Mouse (Mus musculus) embryonic facial prominence, embryonic 13.5 days (tissue): ENCODE results near the gene Vav1. TPM values are rescaled to one million over a fixed set of nuclear protein-coding genes. Genes with fewer than 3 reads are reported as not detected.

ENCODE experiments used
- ATAC-seq: fragments of 200-750 bp; cut with Nextera tagmentation; 2 replicates; pipeline ENCODE4 v1.8.0; 2017; ENCODE audit warnings: low read depth; ENCODE audit not compliant: insufficient number of reproducible peaks, insufficient read depth, low FRiP score, low TSS enrichment
- H3K27ac ChIP-seq: fragments of 300-500 bp; sonication (generic); 2 replicates; pipeline ENCODE4 v1.5.1; 2015; ENCODE audit warnings: moderate library complexity, mild to moderate bottlenecking, inconsistent platforms
- H3K27me3 ChIP-seq: fragments of 300-500 bp; sonication (generic); 2 replicates; pipeline ENCODE4 v1.6.1; 2015; ENCODE audit warnings: mild to moderate bottlenecking, inconsistent platforms
- H3K36me3 ChIP-seq: fragments of 300-500 bp; sonication (generic); 2 replicates; pipeline ENCODE4 v1.6.1; 2015; ENCODE audit warnings: mild to moderate bottlenecking, inconsistent platforms
- H3K4me1 ChIP-seq: fragments of 300-500 bp; sonication (generic); 2 replicates; pipeline ENCODE4 v1.6.1; 2015; ENCODE audit warnings: inconsistent platforms
- H3K4me2 ChIP-seq: fragments of 300-500 bp; sonication (generic); 2 replicates; pipeline ENCODE4 v1.6.1; 2015; ENCODE audit warnings: moderate library complexity, mild to moderate bottlenecking, inconsistent platforms
- H3K4me3 ChIP-seq: fragments of 300-500 bp; sonication (generic); 2 replicates; pipeline ENCODE4 v1.5.1; 2015; ENCODE audit warnings: mild to moderate bottlenecking, inconsistent platforms
- H3K9ac ChIP-seq: fragments of 300-500 bp; sonication (generic); 2 replicates; pipeline ENCODE4 v1.6.1; 2015; ENCODE audit warnings: mild to moderate bottlenecking, inconsistent platforms
- H3K9me3 ChIP-seq: fragments of 300-500 bp; sonication (generic); 2 replicates; pipeline ENCODE4 v1.6.1; 2016; ENCODE audit warnings: inconsistent platforms
- WGBS: fragments of 180-500 bp; shearing (Covaris S2); methylation state at CpG from one replicate; pipeline ENCODE4 v1.1.7; 2015; ENCODE audit warnings: mixed read lengths; 5-methylcytosine and 5-hydroxymethylcytosine counted together
- polyA plus RNA-seq: library from polyadenylated mRNA; unstranded; fragments of >200 nt; fragmentation: Nextera tagmentation; extraction: Ambion mirVana; gene quantifications from 2 replicates; pipeline ENCODE4 v1.2.1, GENCODE M21; 2015

The Vav1 gene
- polyA plus RNA-seq, 1 experiment from 2014 or later = 2.6 TPM

DNA sequence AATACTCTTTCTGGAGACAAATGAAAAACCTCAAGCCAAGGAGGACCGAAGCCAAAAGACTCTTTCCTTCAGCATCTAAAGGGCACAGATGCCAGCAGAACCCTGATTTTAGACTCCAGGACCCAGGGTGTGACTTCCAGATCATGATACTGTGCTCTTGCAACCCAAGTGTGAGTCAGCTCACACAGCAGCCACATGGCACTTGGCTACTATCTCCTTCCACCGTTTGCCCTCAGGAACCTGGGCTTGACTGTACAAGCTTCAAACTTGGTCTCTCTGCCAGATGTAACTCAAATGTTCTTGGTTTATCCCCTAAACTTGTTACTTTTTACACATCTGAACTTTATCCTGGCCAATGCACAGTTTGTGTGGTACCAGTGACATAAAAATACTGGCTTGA is 68.9 kb downstream of the Vav1 start:
- H3K27me3 ChIP-seq = no peaks in the 10 kb centered on the region
- H3K27ac ChIP-seq = no peak overlapping the region
- no peak overlapping the region for H3K9ac ChIP-seq
- H3K36me3 ChIP-seq = no peaks in the 10 kb centered on the region
- H3K9me3 ChIP-seq = no peaks in the 10 kb centered on the region
- H3K4me2 ChIP-seq = no peak overlapping the region
- ATAC-seq = no peak
- WGBS = 85% methylated on average over 2 of the region's 2 CpGs
- no peak overlapping the region for H3K4me3 ChIP-seq
- no peaks in the 10 kb centered on the region for H3K4me1 ChIP-seq

DNA sequence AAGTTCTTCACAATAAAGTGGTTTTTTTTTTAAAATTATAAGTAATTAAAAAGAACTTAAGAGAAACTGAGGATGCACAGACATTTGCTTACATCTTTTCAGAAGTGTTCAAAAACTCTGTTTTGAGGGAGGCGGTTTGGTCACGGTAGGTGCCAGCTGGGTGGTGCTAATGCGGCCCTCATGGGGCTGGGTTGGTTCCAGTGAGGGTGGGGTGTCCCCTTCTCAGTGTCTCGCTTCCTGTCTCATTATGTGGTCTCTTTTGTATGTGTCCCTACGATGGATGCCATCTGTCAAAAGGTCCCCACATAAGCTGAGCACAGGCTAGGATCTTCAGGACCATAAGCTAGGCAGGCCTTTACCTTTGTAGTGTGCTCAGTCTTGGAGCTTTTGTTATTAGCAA is 70.2 kb downstream of the Vav1 start:
- Histone ChIP-seq H3K4me2 (no peak overlapping the region), H3K9me3 (no peaks in the 10 kb centered on the region), H3K4me1 (no peaks in the 10 kb centered on the region), H3K9ac (no peak overlapping the region), H3K27me3 (no peaks in the 10 kb centered on the region), H3K4me3 (no peak overlapping the region), H3K27ac (no peak overlapping the region), H3K36me3 (no peaks in the 10 kb centered on the region)
- WGBS = 68% methylated on average over 5 of the region's 5 CpGs
- no peak for ATAC-seq

DNA sequence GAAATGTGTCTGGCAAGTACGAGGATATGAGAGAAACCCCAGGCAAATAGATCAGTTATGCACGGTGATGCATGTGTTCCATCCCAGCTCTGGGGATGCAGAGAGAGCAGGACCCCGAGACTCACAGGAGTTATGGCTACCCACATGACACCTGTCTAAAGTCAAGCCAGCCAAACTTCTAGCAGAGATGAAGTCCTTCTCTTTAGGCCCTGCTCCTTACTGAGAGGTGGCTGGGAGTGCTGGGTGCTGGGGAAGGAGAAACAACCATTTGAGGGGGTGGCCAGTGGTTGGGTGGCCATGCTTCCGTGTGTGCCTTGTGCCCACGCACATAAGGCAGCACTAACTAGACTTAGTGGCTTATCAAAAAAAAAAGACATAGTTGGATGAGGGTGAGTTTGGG is 71.3 kb downstream of the Vav1 start:
- Histone ChIP-seq H3K9ac (no peak overlapping the region), H3K9me3 (no peaks in the 10 kb centered on the region), H3K27ac (no peak overlapping the region), H3K4me1 (no peaks in the 10 kb centered on the region), H3K36me3 (no peaks in the 10 kb centered on the region), H3K4me3 (no peak overlapping the region), H3K27me3 (no peaks in the 10 kb centered on the region), H3K4me2 (no peak overlapping the region)
- WGBS = 89% methylated on average over 5 of the region's 5 CpGs
- no peak for ATAC-seq

DNA sequence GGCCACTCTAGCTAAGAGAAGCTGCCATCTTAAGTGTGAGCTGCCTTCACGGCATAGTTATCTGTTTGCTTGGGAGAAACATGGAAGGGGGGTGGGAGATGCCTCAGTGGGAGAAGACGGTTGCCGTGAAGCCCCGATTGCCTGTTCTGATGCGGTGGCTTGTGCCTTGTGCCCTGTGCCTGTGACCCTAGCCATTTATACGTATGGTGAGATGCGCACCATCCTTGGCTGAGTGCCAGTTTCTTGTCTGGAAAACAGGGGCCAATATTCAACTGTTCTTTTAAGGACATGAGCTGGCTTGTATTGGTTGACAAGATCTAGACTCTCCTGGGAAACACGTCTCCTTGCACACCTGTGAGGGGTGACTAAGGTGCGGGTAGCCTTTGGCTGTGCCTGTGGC is 72.2 kb downstream of the Vav1 start:
- Histone ChIP-seq H3K4me2 (no peak overlapping the region), H3K27me3 (no peaks in the 10 kb centered on the region), H3K27ac (no peak overlapping the region), H3K4me3 (no peak overlapping the region), H3K36me3 (no peaks in the 10 kb centered on the region), H3K9me3 (0 out of 2 replicates have a peak, but pooled peaks cover 2% of the 10 kb centered on the region), H3K4me1 (no peaks in the 10 kb centered on the region), H3K9ac (no peak overlapping the region)
- WGBS = 89% methylated on average over 9 of the region's 9 CpGs
- no peak for ATAC-seq

DNA sequence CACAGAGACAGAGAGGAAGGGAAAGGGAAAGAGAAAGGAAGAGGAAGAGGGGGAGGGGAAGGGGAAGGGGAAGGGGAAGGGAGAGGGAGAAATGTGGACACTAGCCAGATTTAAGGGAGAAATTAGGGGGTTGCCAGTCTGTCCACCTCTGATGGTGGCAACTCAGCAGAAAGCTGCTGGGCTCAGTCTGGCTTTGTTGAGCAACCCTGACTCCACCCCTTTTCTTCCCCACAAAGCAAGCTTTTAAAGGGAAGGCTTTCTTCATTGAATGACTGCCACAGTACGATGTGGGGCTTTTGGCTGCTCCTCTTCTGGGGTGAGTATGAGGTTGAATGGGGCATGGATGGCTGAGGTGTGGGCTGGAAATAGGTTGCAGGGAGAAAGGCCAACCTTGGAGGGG is 79.5 kb downstream of the Vav1 start, which contains the start of gene Adgre1:
Adgre1 (plus strand) TSS at position 251 of the 400 bp plus-strand sequence.
- no peak for ATAC-seq
- Histone ChIP-seq H3K4me3 (no peak within 1 kb of the TSS), H3K27ac (no peak within 1 kb of the TSS), H3K4me1 (no peaks in the 10 kb centered on the region), H3K36me3 (no peaks in the 10 kb centered on the region), H3K9ac (no peak within 1 kb of the TSS), H3K27me3 (no peaks in the 10 kb centered on the region), H3K9me3 (0 out of 2 replicates have a peak, but pooled peaks cover 2% of the 10 kb centered on the region), H3K4me2 (no peak within 1 kb of the TSS)
- 18% methylated on average over 1 of the region's 1 CpGs for WGBS

DNA sequence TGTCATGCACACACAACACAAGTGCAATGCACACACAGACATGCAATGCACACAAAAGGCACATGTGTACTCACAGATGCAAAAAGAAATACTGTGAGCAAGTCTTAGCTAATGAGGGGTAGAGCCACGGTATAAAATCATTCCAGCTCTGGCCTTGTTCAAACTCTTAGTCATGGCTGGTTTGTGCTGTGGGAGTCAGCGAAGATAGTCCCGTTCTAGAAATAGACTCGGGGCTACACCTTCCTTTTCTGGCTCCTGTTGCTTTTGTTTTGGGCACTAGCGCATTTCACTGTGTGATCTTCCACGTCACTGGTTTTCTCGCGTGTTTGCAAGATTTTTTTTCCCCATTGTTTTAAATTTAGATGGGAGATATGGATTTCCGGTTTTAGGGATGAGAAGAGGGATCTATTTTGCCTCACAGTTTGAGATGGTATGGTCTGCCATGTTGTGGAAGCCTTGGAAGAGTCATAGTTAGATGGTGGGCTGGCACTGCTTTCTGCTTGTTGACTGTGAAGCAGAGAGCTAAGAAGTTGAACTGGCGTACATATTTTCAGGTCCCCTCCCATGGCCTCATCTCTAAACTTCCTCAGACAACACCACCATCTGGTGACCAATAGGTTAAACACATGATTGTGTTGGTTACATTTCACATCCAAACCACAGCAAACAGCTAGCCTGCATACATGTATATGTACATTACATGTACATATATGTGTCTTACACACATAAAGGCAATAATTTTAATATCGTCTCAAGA is 80.8 kb downstream of the Vav1 start:
- WGBS = 84% methylated on average over 11 of the region's 11 CpGs
- Histone ChIP-seq H3K4me3 (no peak overlapping the region), H3K9me3 (0 out of 2 replicates have a peak, but pooled peaks cover 2% of the 10 kb centered on the region), H3K27ac (no peak overlapping the region), H3K9ac (no peak overlapping the region), H3K4me1 (no peaks in the 10 kb centered on the region), H3K36me3 (no peaks in the 10 kb centered on the region), H3K4me2 (no peak overlapping the region), H3K27me3 (no peaks in the 10 kb centered on the region)
- ATAC-seq = no peak

Other genes starting within 250 kb of the Vav1 start
- 45.7 and 49.8 TPM in 2 replicates for gene Khsrp, start 247.6 kb upstream of the Vav1 start, polyA plus RNA-seq
- not detected in 2 replicates for gene Slc25a41, start 237.4 kb upstream of the Vav1 start, polyA plus RNA-seq
- gene Crb3, start 220.0 kb upstream of the Vav1 start, polyA plus RNA-seq = 7.3 and 7.9 TPM in 2 replicates
- 9.1 TPM in 2 replicates for gene Slc25a23, start 219.2 kb upstream of the Vav1 start, polyA plus RNA-seq
- 1.6 and 2.4 TPM in 2 replicates for gene Dennd1c, start 200.6 kb upstream of the Vav1 start, polyA plus RNA-seq
- 9.4 and 10.3 TPM in 2 replicates for gene Tubb4a, start 191.3 kb upstream of the Vav1 start, polyA plus RNA-seq
- 7.9 and 8.2 TPM in 2 replicates for gene Tnfsf9, start 173.8 kb upstream of the Vav1 start, polyA plus RNA-seq
- gene Cd70, start 129.3 kb upstream of the Vav1 start, polyA plus RNA-seq = not detected in 2 replicates
- 0.18 TPM in 1 of 2 replicates, not detected in the other for gene Tnfsf14, start 84.9 kb upstream of the Vav1 start, polyA plus RNA-seq
- gene C3, start 51.0 kb upstream of the Vav1 start, polyA plus RNA-seq = 0.13 and 4.8 TPM in 2 replicates
- gene Gpr108, start 30.7 kb upstream of the Vav1 start, polyA plus RNA-seq = 31.6 and 33.1 TPM in 2 replicates
- 38.1 and 41.5 TPM in 2 replicates for gene Trip10, start 29.6 kb upstream of the Vav1 start, polyA plus RNA-seq
- 4.8 and 6.4 TPM in 2 replicates for gene Adgre1, start 79.6 kb downstream of the Vav1 start, polyA plus RNA-seq